Mouse (Mus musculus): Measurements from ENCODE around the gene Cxcr5. TPM values are rescaled to one million over a fixed set of nuclear protein-coding genes. Genes with fewer than 3 reads are reported as not detected.

Gene Cxcr5
- total RNA-seq, 2 experiments from 2014 or later = 0.12 to 0.20 TPM

GRCm38 (mm10) chr9:44542364-44542763 is 19.3 kb downstream of the Cxcr5 start:
- no peak for DNase-seq
- intact Hi-C loops (cut with DNase I) = no loop called here

GRCm38 (mm10) chr9:44540676-44541075 is 21.0 kb downstream of the Cxcr5 start:
- intact Hi-C loops (cut with DNase I) = no loop called here

GRCm38 (mm10) chr9:44539816-44540421 is 21.8 kb downstream of the Cxcr5 start:
- intact Hi-C loops (cut with DNase I) = no loop called here
- DNase-seq = no peak

More at GRCm38 (mm10) chr9:44540676-44541075, 21.0 kb downstream of the Cxcr5 start:
- DNase-seq = no peak

- DNase-seq = no peak
- intact Hi-C loops (cut with DNase I) = no loop called here
These were observed 23.9 kb downstream of the Cxcr5 start for GRCm38 (mm10) chr9:44537625-44538301.

GRCm38 (mm10) chr9:44532991-44533580 is 28.6 kb downstream of the Cxcr5 start:
- no peak for DNase-seq
- intact Hi-C loops (cut with DNase I) = no loop called here

- DNase-seq = no peak
These were observed 33.3 kb downstream of the Cxcr5 start for GRCm38 (mm10) chr9:44528340-44528739.

GRCm38 (mm10) chr9:44526337-44527112 is 35.2 kb downstream of the Cxcr5 start:
- intact Hi-C loops (cut with DNase I) = loop anchor here (5.0 kb wide), 1 partner anchor 61 kb away; no protein-coding TSS in a partner anchor
- no peak for DNase-seq

More at GRCm38 (mm10) chr9:44528340-44528739, 33.3 kb downstream of the Cxcr5 start:
- intact Hi-C loops (cut with DNase I) = loop anchor here (5.0 kb wide), 1 partner anchor 59 kb away; no protein-coding TSS in a partner anchor

GRCm38 (mm10) chr9:44525589-44525988 is 36.1 kb downstream of the Cxcr5 start:
- no peak for DNase-seq
- intact Hi-C loops (cut with DNase I) = loop anchor here (5.0 kb wide), 1 partner anchor 62 kb away; no protein-coding TSS in a partner anchor

- intact Hi-C loops (cut with DNase I) = loop anchor here (5.0 kb wide), 1 partner anchor 62 kb away; no protein-coding TSS in a partner anchor
These were observed 36.7 kb downstream of the Cxcr5 start for GRCm38 (mm10) chr9:44525001-44525400.

GRCm38 (mm10) chr9:44524235-44524826 is 37.3 kb downstream of the Cxcr5 start:
- no peak for DNase-seq
- intact Hi-C loops (cut with DNase I) = no loop called here

More at GRCm38 (mm10) chr9:44525001-44525400, 36.7 kb downstream of the Cxcr5 start:
- no peak for DNase-seq

GRCm38 (mm10) chr9:44523686-44524085 is 38.0 kb downstream of the Cxcr5 start:
- DNase-seq = no peak
- intact Hi-C loops (cut with DNase I) = no loop called here

GRCm38 (mm10) chr9:44521927-44522326 is 39.8 kb downstream of the Cxcr5 start:
- no peak for DNase-seq
- intact Hi-C loops (cut with DNase I) = no loop called here

GRCm38 (mm10) chr9:44518068-44518467 is 43.6 kb downstream of the Cxcr5 start:
- DNase-seq = peak in 1 of 2 experiments; percentile 52
- intact Hi-C loops (cut with DNase I) = no loop called here

GRCm38 (mm10) chr9:44517368-44517767 is 44.3 kb downstream of the Cxcr5 start:
- DNase-seq = no peak
- intact Hi-C loops (cut with DNase I) = no loop called here

GRCm38 (mm10) chr9:44515891-44516290 is 45.8 kb downstream of the Cxcr5 start:
- intact Hi-C loops (cut with DNase I) = no loop called here
- no peak for DNase-seq

- intact Hi-C loops (cut with DNase I) = no loop called here
- no peak for DNase-seq
These were observed 46.4 kb downstream of the Cxcr5 start for GRCm38 (mm10) chr9:44515131-44515751.

GRCm38 (mm10) chr9:44514147-44514546 is 47.5 kb downstream of the Cxcr5 start:
- intact Hi-C loops (cut with DNase I) = loop anchor here (5.0 kb wide), 1 partner anchor 37 kb away; no protein-coding TSS in a partner anchor
- no peak for DNase-seq

GRCm38 (mm10) chr9:44513610-44514009 is 48.1 kb downstream of the Cxcr5 start:
- no peak for DNase-seq
- intact Hi-C loops (cut with DNase I) = loop anchor here (5.0 kb wide), 1 partner anchor 36 kb away; no protein-coding TSS in a partner anchor

- DNase-seq = peak in 1 of 2 experiments; percentile 11
These were observed 48.6 kb downstream of the Cxcr5 start for GRCm38 (mm10) chr9:44513121-44513520.

GRCm38 (mm10) chr9:44512717-44513003 is 49.0 kb downstream of the Cxcr5 start:
- intact Hi-C loops (cut with DNase I) = loop anchor here (5.0 kb wide), 1 partner anchor 35 kb away; no protein-coding TSS in a partner anchor
- no peak for DNase-seq

More at GRCm38 (mm10) chr9:44513121-44513520, 48.6 kb downstream of the Cxcr5 start:
- intact Hi-C loops (cut with DNase I) = loop anchor here (5.0 kb wide), 1 partner anchor 36 kb away; no protein-coding TSS in a partner anchor
